Mouse (Mus musculus) spleen, adult 2 months (tissue): ENCODE data around the gene Fndc9.

Experiments
- CTCF ChIP-seq: fragments of 200-500 bp; IDR thresholded peaks from 2 replicates; pipeline ENCODE4 v1.5.1; 2011; ENCODE audit warnings: mild to moderate bottlenecking, inconsistent platforms; ENCODE audit not compliant: insufficient read depth, insufficient read length, insufficient replicate concordance; ENCODE audit errors: extremely low read depth
- POLR2A ChIP-seq: fragments of 200-500 bp; IDR thresholded peaks from 2 replicates; pipeline ENCODE4 v1.6.1; 2011; ENCODE audit warnings: low read depth, low read length, inconsistent platforms

DNA sequence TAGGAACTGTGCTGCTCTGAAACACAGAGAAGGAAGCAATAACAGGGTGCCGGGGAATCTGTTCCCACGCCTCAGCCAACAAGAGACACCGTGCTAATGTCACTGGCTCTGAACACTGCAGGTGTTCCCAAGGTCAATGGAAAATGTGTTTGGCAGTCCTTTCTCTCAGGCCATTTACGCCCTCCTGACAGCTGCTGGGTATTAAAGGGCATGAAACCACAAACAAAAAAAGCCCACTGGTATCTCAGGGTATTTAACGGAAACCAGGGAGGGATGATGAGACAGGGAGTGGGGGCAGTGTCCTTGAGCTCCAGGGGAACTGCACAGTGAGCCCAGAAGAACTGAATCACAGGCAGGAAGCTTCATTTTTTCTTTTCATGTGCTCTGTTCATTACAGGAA, 42.8 kb downstream of the Fndc9 start:
- TF ChIP-seq CTCF (no peak), POLR2A (no peak)
